Mouse (Mus musculus) liver, postnatal 0 days (tissue): ENCODE data around the gene Epas1. TPM values are rescaled to one million over a fixed set of nuclear protein-coding genes. Genes with fewer than 3 reads are reported as not detected.

Source experiments
- ATAC-seq: fragments of 200-750 bp; cut with Nextera tagmentation; 2 replicates; pipeline ENCODE4 v1.8.0; 2017; ENCODE audit warnings: mild to moderate bottlenecking, moderate library complexity
- DNase-seq: peaks from one replicate; pipeline ENCODE4 v3.0.0-alpha.2; 2016
- H3K27ac ChIP-seq: fragments of 300-500 bp; sonication (generic); 2 replicates; pipeline ENCODE4 v1.5.1; 2014; ENCODE audit warnings: antibody characterized with exemption, moderate library complexity, mild to moderate bottlenecking, low read depth
- H3K27me3 ChIP-seq: fragments of 300-500 bp; sonication (generic); 2 replicates; pipeline ENCODE4 v1.6.1; 2014; ENCODE audit warnings: low read length, control low read depth, mixed read lengths; ENCODE audit not compliant: insufficient read depth
- H3K36me3 ChIP-seq: fragments of 300-500 bp; sonication (generic); replicated peaks from 2 replicates; pipeline ENCODE4 v1.6.1; 2014; ENCODE audit warnings: mild to moderate bottlenecking, control low read depth, low read length, moderate library complexity, mixed read lengths; ENCODE audit not compliant: insufficient read depth
- H3K4me1 ChIP-seq: fragments of 300-500 bp; sonication (generic); 2 replicates; pipeline ENCODE4 v1.6.1; 2014; ENCODE audit warnings: antibody characterized with exemption, mild to moderate bottlenecking, control low read depth; ENCODE audit not compliant: insufficient read depth
- H3K4me2 ChIP-seq: fragments of 300-500 bp; sonication (generic); 2 replicates; pipeline ENCODE4 v1.6.1; 2014; ENCODE audit warnings: low read depth, mild to moderate bottlenecking, low read length, moderate library complexity, mixed read lengths
- H3K4me3 ChIP-seq: fragments of 300-500 bp; sonication (generic); 2 replicates; pipeline ENCODE4 v1.5.1; 2014; ENCODE audit warnings: low read depth, low read length
- H3K9ac ChIP-seq: fragments of 300-500 bp; sonication (generic); replicated peaks from 2 replicates; pipeline ENCODE4 v1.6.1; 2014; ENCODE audit warnings: mild to moderate bottlenecking, moderate library complexity
- H3K9me3 ChIP-seq: fragments of 300-500 bp; sonication (generic); 2 replicates; pipeline ENCODE4 v1.6.1; 2016; ENCODE audit warnings: mild to moderate bottlenecking, control low read depth, low read length, mixed read lengths
- CTCF ChIP-seq: sonication (generic); IDR thresholded peaks from 2 replicates; pipeline ENCODE4 v1.5.1; 2016; ENCODE audit warnings: antibody characterized with exemption, low read depth
- EP300 ChIP-seq: IDR thresholded peaks from 2 replicates; pipeline ENCODE4 v1.6.1; 2016; ENCODE audit warnings: antibody characterized with exemption, low read depth, mild to moderate bottlenecking
- WGBS: fragments of 180-500 bp; shearing (Covaris S2); extraction: QIAGEN DNeasy Blood & Tissue Kit; methylation state at CpG from one replicate; pipeline ENCODE4 v1.1.7; 2014; ENCODE audit not compliant: insufficient replicate concordance; 5-methylcytosine and 5-hydroxymethylcytosine counted together
- polyA plus RNA-seq: library from polyadenylated mRNA; unstranded; fragments of >200 nt; fragmentation: Nextera tagmentation; extraction: Ambion mirVana; gene quantifications from 2 replicates; pipeline ENCODE4 v1.2.1, GENCODE M21; 2015

Epas1 gene
- polyA plus RNA-seq, 1 experiment from 2014 or later, result 8.2 TPM

- H3K9me3 ChIP-seq, result no peaks in the 10 kb centered on the region
- ATAC-seq (no peak), DNase-seq (peak; percentile 11)
- no peak overlapping the region for H3K4me3 ChIP-seq
- H3K27me3 ChIP-seq, result no peaks in the 10 kb centered on the region
- H3K36me3 ChIP-seq, result peaks cover 16% of the 10 kb centered on the region
- H3K27ac ChIP-seq, result no peak overlapping the region
- TF ChIP-seq EP300 (no peak), CTCF (no peak)
- WGBS, result 84% methylated on average over 10 of the region's 10 CpGs
- H3K4me2 ChIP-seq, result no peak overlapping the region
- H3K4me1 ChIP-seq, result no peaks in the 10 kb centered on the region
- no peak overlapping the region for H3K9ac ChIP-seq
Measured at GRCm38 (mm10) chr17:86833945-86834344, 80.4 kb downstream of the Epas1 start.

- 71% methylated on average over 5 of the region's 5 CpGs for WGBS
- Histone ChIP-seq H3K4me2 (no peak overlapping the region), H3K4me1 (no peaks in the 10 kb centered on the region), H3K27ac (no peak overlapping the region), H3K9ac (no peak overlapping the region), H3K4me3 (no peak overlapping the region), H3K27me3 (no peaks in the 10 kb centered on the region), H3K36me3 (no peaks in the 10 kb centered on the region), H3K9me3 (no peaks in the 10 kb centered on the region)
- DNase-seq, result no peak
- no peak for ATAC-seq
- TF ChIP-seq EP300, result no peak
- TF ChIP-seq CTCF, result no peak
Measured at GRCm38 (mm10) chr17:86839308-86839707, 85.8 kb downstream of the Epas1 start.

- Histone ChIP-seq H3K36me3 (no peaks in the 10 kb centered on the region), H3K4me3 (no peak overlapping the region), H3K27ac (no peak overlapping the region), H3K27me3 (no peaks in the 10 kb centered on the region), H3K9ac (no peak overlapping the region), H3K4me2 (no peak overlapping the region), H3K9me3 (no peaks in the 10 kb centered on the region), H3K4me1 (no peaks in the 10 kb centered on the region)
- DNase-seq, result no peak
- no peak for TF ChIP-seq CTCF
- TF ChIP-seq EP300, result no peak
- no peak for ATAC-seq
- WGBS, result 61% methylated on average over 9 of the region's 9 CpGs
Measured at GRCm38 (mm10) chr17:86850700-86851337, 97.3 kb downstream of the Epas1 start.

- Histone ChIP-seq H3K36me3 (no peaks in the 10 kb centered on the region), H3K27me3 (no peaks in the 10 kb centered on the region), H3K9me3 (no peaks in the 10 kb centered on the region), H3K9ac (no peak overlapping the region), H3K4me1 (no peaks in the 10 kb centered on the region), H3K4me2 (no peak overlapping the region), H3K27ac (no peak overlapping the region), H3K4me3 (no peak overlapping the region)
- no peak for ATAC-seq
- DNase-seq, result no peak
- WGBS, result 78% methylated on average over 2 of the region's 2 CpGs
- TF ChIP-seq CTCF (no peak), EP300 (no peak)
Measured at GRCm38 (mm10) chr17:86851782-86852181, 98.3 kb downstream of the Epas1 start.

- H3K4me2 ChIP-seq, result no peak overlapping the region
- no peak for TF ChIP-seq EP300
- TF ChIP-seq CTCF, result no peak
- H3K4me1 ChIP-seq, result no peaks in the 10 kb centered on the region
- H3K4me3 ChIP-seq, result no peak overlapping the region
- H3K27me3 ChIP-seq, result no peaks in the 10 kb centered on the region
- H3K27ac ChIP-seq, result no peak overlapping the region
- no peaks in the 10 kb centered on the region for H3K9me3 ChIP-seq
- no peaks in the 10 kb centered on the region for H3K36me3 ChIP-seq
- no peak for DNase-seq
- WGBS, result 69% methylated on average over 13 of the region's 13 CpGs
- ATAC-seq, result no peak
- H3K9ac ChIP-seq, result no peak overlapping the region
Measured at GRCm38 (mm10) chr17:86852591-86853031, 99.1 kb downstream of the Epas1 start.

GRCm38 (mm10) chr17:86870586-86870985 lies 117.1 kb downstream of the Epas1 start:
- H3K27me3 ChIP-seq, result no peaks in the 10 kb centered on the region
- H3K9ac ChIP-seq, result no peak overlapping the region
- no peaks in the 10 kb centered on the region for H3K36me3 ChIP-seq
- peaks cover 4% of the 10 kb centered on the region; the same call in 1 of the 2 replicates for H3K4me1 ChIP-seq
- H3K27ac ChIP-seq, result no peak overlapping the region
- DNase-seq, result no peak
- no peak overlapping the region for H3K4me2 ChIP-seq
- no peak for ATAC-seq
- WGBS, result 88% methylated on average over 8 of the region's 8 CpGs
- H3K9me3 ChIP-seq, result no peaks in the 10 kb centered on the region
- no peak overlapping the region for H3K4me3 ChIP-seq
- TF ChIP-seq EP300 (no peak), CTCF (no peak)

GRCm38 (mm10) chr17:86872643-86873042 lies 119.1 kb downstream of the Epas1 start:
- ATAC-seq (no peak), DNase-seq (no peak)
- Histone ChIP-seq H3K4me3 (no peak overlapping the region), H3K27me3 (no peaks in the 10 kb centered on the region), H3K9me3 (no peaks in the 10 kb centered on the region), H3K27ac (no peak overlapping the region), H3K9ac (no peak overlapping the region), H3K4me2 (no peak overlapping the region), H3K4me1 (peaks cover 4% of the 10 kb centered on the region; the same call in 1 of the 2 replicates), H3K36me3 (no peaks in the 10 kb centered on the region)
- 37% methylated on average over 6 of the region's 6 CpGs for WGBS
- TF ChIP-seq EP300 (no peak), CTCF (no peak)
